Mouse (Mus musculus): ENCODE results near the gene Tra2a. TPM values are rescaled to one million over a fixed set of nuclear protein-coding genes. Genes with fewer than 3 reads are reported as not detected.

The Tra2a gene
- polyA plus RNA-seq, 1 experiment from 2014 or later: 128 TPM

DNA sequence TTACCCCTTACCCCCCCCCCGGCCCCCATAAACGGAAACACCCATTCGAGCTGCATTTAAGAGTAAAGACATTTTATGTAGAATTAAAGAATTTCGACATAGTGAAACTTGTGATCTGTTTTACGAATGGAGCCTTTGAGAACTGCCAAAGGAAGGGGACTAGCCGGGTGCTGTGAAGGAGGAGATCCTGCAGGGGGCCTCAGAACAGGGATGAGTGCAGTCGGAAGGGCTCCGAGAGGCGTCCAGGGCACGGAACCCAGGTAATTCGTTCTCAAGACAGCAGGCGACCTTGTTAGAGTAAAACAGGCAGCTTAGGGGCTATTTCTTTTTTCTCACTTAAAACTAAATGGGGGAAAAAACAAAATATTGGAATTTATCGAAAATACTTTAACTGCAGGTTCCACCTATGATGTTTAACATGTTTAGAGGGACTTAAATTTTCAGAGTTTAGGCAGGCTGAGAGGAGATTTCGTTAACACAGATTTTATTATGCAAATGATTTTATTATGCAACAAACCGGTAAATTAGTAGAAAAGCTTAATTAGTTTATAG lies 36.6 kb downstream of the Tra2a start:
- H3K36me3 ChIP-seq (replicated peaks): no peaks in the 10 kb centered on the region
- 9% methylated on average over 15 of the region's 15 CpGs for WGBS
- no peak overlapping the region for H3K4me2 ChIP-seq
- H3K4me1 ChIP-seq: no peaks in the 10 kb centered on the region
- no peak overlapping the region for H3K4me3 ChIP-seq
- no peaks in the 10 kb centered on the region for H3K9me3 ChIP-seq
- ATAC-seq (replicated peaks): no peak
- no peak overlapping the region for H3K9ac ChIP-seq
- H3K27me3 ChIP-seq (replicated peaks): no peaks in the 10 kb centered on the region
- H3K27ac ChIP-seq: no peak overlapping the region

DNA sequence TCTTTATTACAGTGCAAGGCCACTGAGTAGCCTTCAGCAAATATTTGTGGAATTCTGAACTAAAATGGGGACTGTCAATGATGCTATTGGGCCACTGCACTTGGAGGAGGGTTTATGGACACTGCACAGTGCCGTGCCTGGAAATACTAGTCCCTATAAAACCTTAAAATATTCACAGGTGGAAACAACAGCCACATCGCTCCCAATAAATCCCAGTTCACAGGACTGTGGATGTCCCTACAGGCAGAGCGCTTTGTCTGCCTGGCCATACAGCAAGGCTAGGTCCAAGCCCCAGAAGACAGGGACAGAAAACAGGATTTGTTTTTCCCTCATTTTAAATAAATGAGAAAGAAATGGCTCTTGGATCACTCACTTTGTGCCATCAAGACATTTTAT lies 38.1 kb downstream of the Tra2a start:
- no peaks in the 10 kb centered on the region for H3K27me3 ChIP-seq (replicated peaks)
- ATAC-seq (replicated peaks): no peak
- H3K9me3 ChIP-seq: no peaks in the 10 kb centered on the region
- no peak overlapping the region for H3K9ac ChIP-seq
- no peak overlapping the region for H3K27ac ChIP-seq
- H3K4me1 ChIP-seq: no peaks in the 10 kb centered on the region
- no peaks in the 10 kb centered on the region for H3K36me3 ChIP-seq (replicated peaks)
- H3K4me3 ChIP-seq: no peak overlapping the region
- no peak overlapping the region for H3K4me2 ChIP-seq
- WGBS: 91% methylated on average over 3 of the region's 3 CpGs

DNA sequence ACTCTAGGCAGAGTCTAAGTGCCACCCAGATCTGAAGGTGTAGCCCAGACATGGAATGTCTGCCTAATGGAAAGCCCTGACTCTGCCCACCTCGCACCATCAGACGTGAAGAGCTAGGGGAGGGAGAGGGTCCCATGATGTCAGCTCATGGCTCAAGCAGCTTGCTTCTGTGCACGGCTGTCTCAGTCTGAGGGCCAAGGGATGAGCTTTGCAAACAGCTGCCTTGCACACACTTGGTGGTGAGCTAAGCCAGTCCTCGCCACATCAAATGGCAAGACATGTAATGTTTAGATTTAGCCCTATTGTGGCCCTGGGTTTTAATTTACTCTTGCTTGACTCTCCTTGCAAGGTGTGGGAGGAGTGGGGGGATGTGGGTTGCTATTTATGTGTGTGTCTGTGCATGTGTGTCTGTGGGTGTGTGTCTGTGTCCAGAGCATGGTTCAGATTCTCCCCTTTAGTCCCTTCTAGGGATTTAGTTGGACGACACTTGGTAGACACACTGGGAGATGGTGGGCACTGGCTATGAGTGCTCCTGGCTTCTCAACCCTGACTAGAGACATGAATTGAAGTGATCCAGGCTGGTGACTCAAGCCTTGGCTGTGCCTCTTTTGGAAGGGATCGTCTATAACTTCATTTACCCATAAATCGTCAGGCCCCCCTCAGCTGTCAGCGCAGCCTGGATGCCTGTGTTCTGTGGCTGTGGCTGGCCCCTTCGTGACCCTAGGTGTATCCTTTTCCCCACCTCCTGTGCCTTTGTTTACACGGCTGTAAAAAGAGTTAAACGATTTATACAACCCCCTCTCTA lies 38.7 kb downstream of the Tra2a start:
- Histone ChIP-seq H3K9ac (no peak overlapping the region), H3K4me3 (no peak overlapping the region), H3K27ac (no peak overlapping the region), H3K4me2 (no peak overlapping the region), H3K27me3 (replicated peaks) (no peaks in the 10 kb centered on the region), H3K9me3 (no peaks in the 10 kb centered on the region), H3K4me1 (no peaks in the 10 kb centered on the region), H3K36me3 (replicated peaks) (no peaks in the 10 kb centered on the region)
- 75% methylated on average over 11 of the region's 11 CpGs for WGBS
- ATAC-seq (replicated peaks): no peak

DNA sequence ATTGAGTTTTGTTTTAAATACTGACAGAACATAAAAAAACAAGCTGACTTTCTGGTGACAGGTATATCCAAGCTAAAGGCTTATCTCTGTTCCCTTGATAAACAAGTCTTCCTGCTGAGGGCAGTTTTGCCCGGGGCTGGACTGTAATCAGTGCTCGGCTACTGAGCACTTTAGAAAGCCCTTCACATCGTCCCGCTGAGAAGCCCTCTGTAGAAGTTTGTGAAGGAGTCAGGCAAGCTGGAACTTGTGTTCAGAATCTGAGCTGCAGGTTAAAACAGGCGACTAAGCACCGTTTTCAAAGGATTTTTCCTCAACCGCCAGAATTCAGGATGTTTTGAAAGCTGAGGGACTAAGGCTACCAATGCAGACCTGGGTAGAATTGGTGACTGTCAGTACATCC lies 41.9 kb downstream of the Tra2a start:
- no peaks in the 10 kb centered on the region for H3K9me3 ChIP-seq
- H3K4me3 ChIP-seq: no peak overlapping the region
- no peaks in the 10 kb centered on the region for H3K36me3 ChIP-seq (replicated peaks)
- ATAC-seq (replicated peaks): no peak
- peaks cover 10% of the 10 kb centered on the region for H3K4me1 ChIP-seq
- H3K4me2 ChIP-seq: no peak overlapping the region
- WGBS: 3% methylated on average over 7 of the region's 7 CpGs
- H3K9ac ChIP-seq: no peak overlapping the region
- no peak overlapping the region for H3K27ac ChIP-seq
- H3K27me3 ChIP-seq (replicated peaks): no peaks in the 10 kb centered on the region

DNA sequence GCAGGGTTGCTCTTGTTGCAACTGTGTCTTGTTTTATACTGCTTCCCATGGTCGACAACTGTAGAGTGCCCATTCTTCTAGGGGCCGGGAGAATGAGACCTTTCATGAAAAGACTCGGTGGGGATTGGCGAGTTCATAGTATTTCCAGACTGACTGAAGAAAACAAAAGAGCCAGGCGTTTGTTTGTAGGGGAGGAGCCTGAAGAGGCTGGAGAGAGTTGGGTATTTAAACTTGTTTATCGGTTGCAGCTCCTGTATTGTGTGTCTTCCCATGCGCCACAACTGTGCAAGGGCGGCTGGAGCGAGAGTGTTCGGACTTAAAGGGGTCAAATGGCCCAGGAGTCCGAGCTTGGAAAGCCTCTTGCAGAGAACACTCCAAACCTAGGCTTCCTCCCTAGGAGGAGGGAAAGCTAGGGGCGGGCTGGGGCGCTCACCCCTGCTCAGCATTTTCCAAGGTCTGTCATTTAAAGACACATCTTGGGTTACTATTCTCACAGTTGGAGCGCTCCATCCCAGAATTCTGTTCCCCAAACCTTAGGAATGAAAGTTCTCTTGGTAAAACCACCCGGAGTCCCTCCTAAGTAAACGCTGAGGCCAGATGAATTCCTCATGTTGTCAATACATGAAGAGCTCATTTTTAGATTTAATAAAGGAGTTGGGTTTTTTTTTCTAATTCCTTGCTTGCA lies 43.8 kb downstream of the Tra2a start:
- H3K4me2 ChIP-seq: peak overlapping the region; percentile 9; the same call in 1 of the 2 replicates

DNA sequence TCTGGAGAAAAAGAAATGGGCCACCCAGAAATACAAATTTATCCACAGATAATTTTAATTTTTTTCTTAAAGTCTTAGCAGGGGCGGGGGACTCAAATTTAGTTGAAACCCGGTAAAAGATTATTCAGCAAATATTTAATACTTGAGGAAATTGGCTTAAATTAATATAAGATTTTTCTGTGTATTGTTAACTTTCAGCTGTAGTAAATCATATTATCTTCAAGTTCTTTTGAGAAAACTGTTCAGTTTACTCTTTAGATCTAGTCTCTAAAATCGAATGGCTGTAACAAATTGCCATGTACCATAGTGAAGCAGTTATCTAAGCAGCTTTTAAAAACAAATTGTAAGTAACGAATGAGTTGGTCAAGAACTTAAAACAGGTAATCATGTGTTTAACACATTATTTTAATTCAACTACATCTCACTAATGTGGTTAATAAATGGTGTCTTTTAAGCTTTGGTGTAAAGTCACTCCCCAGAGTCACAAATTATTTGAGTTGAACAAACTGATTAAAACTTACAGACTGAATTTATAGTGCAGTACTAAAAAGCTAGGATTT lies 44.8 kb downstream of the Tra2a start:
- Histone ChIP-seq H3K4me2 (no peak overlapping the region), H3K4me3 (no peak overlapping the region), H3K27ac (no peak overlapping the region), H3K36me3 (replicated peaks) (no peaks in the 10 kb centered on the region), H3K4me1 (peaks cover 17% of the 10 kb centered on the region), H3K9ac (no peak overlapping the region), H3K9me3 (no peaks in the 10 kb centered on the region), H3K27me3 (replicated peaks) (no peaks in the 10 kb centered on the region)
- no peak for ATAC-seq (replicated peaks)
- 13% methylated on average over 4 of the region's 4 CpGs for WGBS

More for the DNA sequence above, 43.8 kb downstream of the Tra2a start:
- no peak overlapping the region for H3K27ac ChIP-seq
- H3K9ac ChIP-seq: no peak overlapping the region
- no peaks in the 10 kb centered on the region for H3K9me3 ChIP-seq
- ATAC-seq (replicated peaks): no peak
- peaks cover 17% of the 10 kb centered on the region for H3K4me1 ChIP-seq
- WGBS: 4% methylated on average over 16 of the region's 16 CpGs
- no peak overlapping the region for H3K4me3 ChIP-seq
- no peaks in the 10 kb centered on the region for H3K36me3 ChIP-seq (replicated peaks)
- no peaks in the 10 kb centered on the region for H3K27me3 ChIP-seq (replicated peaks)

DNA sequence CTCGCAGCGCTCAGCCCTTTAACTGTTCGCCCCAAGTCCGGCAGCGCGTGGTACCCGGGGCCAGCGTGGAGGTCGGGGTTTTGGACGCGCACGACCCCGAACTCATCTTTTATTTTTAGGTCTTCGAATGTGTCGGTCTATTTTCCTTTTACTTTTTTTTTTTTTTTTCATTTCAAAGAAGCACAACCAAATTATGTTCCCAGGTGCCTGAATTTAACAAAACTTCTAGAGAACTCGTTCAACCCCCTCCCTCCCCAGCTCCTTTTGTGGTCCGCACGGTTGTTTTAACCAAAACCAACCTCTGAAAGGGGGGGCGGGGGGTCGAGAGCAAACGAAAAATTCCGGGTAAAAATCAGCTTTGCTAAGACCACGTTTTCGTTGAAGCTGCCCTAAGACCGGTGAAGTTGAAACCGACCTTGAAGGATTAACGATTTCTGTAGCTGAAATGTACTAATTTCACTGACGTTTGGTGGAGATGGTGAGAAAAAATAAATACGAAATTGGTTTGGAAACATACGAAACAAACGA lies 45.5 kb downstream of the Tra2a start:
- ATAC-seq (replicated peaks): no peak
- H3K4me2 ChIP-seq: peak overlapping the region; percentile 84
- no peaks in the 10 kb centered on the region for H3K27me3 ChIP-seq (replicated peaks)
- no peaks in the 10 kb centered on the region for H3K9me3 ChIP-seq
- peak overlapping the region; percentile 54 for H3K4me3 ChIP-seq
- H3K27ac ChIP-seq: no peak overlapping the region
- no peak overlapping the region for H3K9ac ChIP-seq
- peaks cover 19% of the 10 kb centered on the region for H3K4me1 ChIP-seq
- H3K36me3 ChIP-seq (replicated peaks): no peaks in the 10 kb centered on the region
- under 1% methylated on average over 31 of the region's 31 CpGs for WGBS

DNA sequence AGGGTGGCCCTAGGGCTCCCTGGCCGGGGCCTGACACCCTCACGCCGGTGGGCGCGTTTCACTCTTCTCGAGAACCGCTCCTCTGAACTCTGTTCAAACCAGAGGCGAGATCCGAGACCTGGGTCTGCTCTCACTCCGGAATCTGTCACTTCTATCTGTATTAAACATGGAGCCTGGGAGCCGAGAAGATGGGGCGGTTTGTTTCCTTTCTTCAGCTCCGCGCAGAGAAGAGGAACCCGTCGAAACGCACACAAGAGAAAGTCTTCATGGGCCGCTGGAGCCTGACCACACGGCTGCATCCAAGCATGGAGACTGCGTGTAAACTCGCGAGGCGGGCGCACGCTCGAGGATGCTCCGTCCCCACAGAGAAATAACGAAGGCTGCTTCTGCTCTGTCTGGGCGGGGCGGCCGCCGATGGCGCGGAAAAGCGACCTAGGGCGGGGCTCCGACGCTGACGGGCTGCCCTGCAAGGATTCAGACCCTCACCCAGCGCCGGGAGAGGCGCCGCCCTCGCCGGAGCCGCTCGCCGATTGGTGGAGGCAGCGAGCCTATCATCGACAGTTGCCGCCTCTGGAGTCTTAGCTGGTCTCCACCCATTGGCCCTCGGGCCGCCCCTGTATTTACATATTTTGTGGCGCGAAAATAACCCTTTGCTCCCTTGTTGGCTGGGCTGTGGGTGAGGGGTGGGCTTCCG lies 46.1 kb downstream of the Tra2a start:
- ATAC-seq (replicated peaks): peak; percentile 95
- H3K9me3 ChIP-seq: no peaks in the 10 kb centered on the region
- no peaks in the 10 kb centered on the region for H3K36me3 ChIP-seq (replicated peaks)
- peaks cover 25% of the 10 kb centered on the region for H3K4me1 ChIP-seq
- H3K27me3 ChIP-seq (replicated peaks): no peaks in the 10 kb centered on the region
- peak overlapping the region; percentile 54 for H3K4me3 ChIP-seq
- peak overlapping the region; percentile 84 for H3K4me2 ChIP-seq
- peak overlapping the region; percentile 81 for H3K27ac ChIP-seq
- H3K9ac ChIP-seq: peak overlapping the region; percentile 55
- WGBS: under 1% methylated on average over 56 of the region's 56 CpGs

DNA sequence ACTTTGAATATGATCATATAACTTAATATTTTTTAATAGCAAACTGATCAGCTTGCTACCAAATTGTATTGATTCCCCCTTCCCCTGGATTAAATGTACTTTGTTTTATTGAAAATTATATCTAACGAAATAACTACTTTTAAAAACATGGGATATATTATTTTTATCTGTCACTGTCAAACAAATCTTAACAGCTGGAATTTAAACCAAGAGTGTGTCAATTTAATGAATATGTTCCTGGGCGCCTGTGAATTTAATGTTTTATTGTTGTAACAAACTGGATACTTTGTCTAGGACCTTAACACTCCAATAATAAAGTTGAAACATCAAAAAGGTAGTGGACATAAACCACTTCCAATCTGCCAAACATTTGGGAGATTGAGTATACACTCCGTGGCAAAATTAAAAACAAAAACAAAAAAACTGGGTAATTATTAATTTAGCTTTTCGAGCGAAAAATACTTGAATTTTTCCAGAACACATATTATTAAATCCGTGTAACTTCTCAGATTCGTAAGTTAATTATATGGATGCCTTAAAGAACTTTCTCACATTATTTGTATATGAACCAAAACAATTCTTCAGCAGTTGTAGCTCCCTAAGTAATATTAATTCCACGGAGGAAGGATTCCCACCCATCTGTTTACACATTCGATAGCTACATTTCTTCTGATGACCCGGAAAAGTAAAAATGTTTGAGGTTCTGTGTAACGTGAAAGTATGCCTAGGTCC lies 46.9 kb downstream of the Tra2a start:
- peak overlapping the region; percentile 84 for H3K4me2 ChIP-seq
- peak overlapping the region; percentile 54 for H3K4me3 ChIP-seq
- WGBS: 3% methylated on average over 11 of the region's 11 CpGs

DNA sequence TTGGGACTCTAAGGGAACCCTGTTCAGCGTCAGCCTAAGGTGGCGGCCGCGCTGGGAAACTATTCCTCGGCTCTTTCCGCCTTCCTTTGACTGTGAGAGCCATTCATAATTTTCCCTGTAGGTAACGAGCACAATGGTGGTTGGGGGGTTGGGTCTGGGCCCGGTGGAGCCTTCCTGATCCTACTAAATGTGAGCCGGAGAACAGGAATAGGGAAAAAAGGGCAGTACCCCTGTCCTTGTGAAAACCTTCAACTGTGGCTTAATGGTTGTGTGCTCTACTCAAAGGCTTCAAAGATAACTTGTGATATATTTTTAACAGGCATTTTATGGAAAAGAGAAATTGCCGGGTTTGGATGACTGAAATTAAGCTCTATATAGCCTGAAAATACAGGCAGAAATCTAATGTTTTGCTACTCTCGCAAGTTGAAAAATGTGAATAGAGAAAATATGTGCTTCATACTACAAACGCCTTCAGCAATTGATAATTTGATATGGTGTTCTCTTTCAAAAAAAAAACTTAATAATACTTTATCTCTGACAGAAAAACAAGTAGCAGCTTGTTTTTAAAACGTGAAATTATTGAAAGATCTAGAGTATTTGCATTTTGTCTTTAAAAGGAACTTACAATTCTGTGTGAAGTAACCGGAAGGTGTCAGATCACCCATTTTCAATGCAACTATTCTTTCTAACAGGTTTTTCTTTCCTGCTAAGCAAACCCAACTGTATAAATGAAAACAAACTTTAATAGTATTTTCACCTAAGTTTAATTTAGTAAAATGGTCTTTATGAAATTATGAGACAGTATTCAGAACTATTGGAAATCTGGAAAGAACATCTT lies 47.9 kb downstream of the Tra2a start:
- 2% methylated on average over 14 of the region's 14 CpGs for WGBS

More for the DNA sequence above, 46.9 kb downstream of the Tra2a start:
- H3K36me3 ChIP-seq (replicated peaks): no peaks in the 10 kb centered on the region
- ATAC-seq (replicated peaks): no peak
- H3K9ac ChIP-seq: 0 out of 2 replicates have a peak overlapping the region, but pooled peaks have one; percentile 55
- H3K27ac ChIP-seq: peak overlapping the region; percentile 81
- no peaks in the 10 kb centered on the region for H3K9me3 ChIP-seq
- peaks cover 31% of the 10 kb centered on the region for H3K4me1 ChIP-seq
- H3K27me3 ChIP-seq (replicated peaks): no peaks in the 10 kb centered on the region

More for the DNA sequence above, 47.9 kb downstream of the Tra2a start:
- peak overlapping the region; percentile 79 for H3K4me3 ChIP-seq
- H3K4me1 ChIP-seq: peaks cover 39% of the 10 kb centered on the region
- H3K27ac ChIP-seq: peak overlapping the region; percentile 93
- ATAC-seq (replicated peaks): peak; percentile 10
- H3K36me3 ChIP-seq (replicated peaks): no peaks in the 10 kb centered on the region
- peak overlapping the region; percentile 80; the same call in 1 of the 2 replicates for H3K9ac ChIP-seq
- no peaks in the 10 kb centered on the region for H3K9me3 ChIP-seq
- H3K4me2 ChIP-seq: peak overlapping the region; percentile 90
- no peaks in the 10 kb centered on the region for H3K27me3 ChIP-seq (replicated peaks)

All from midbrain, embryonic 15.5 days (tissue).